Mouse (Mus musculus) thymus, postnatal 14 days (tissue): ENCODE measurements around the gene Nol3.
"Not testable (repeated sequence)": the region's sequence is repeated elsewhere in the genome, so short reads cannot be mapped to it uniquely, and the experiment has no call there.

Experiments
- DNase-seq: peaks from one replicate; pipeline ENCODE4 v3.0.0; 2021

Gene Nol3

GRCm38 (mm10) chr8:105290554-105291314 is 14.8 kb downstream of the Nol3 start:
- DNase-seq = peak; percentile 91

GRCm38 (mm10) chr8:105291364-105291763 is 15.4 kb downstream of the Nol3 start:
- not testable (repeated sequence) for DNase-seq

- DNase-seq = not testable (repeated sequence)
These were observed 15.9 kb downstream of the Nol3 start for GRCm38 (mm10) chr8:105291802-105292201.

- DNase-seq = no peak
These were observed 16.5 kb downstream of the Nol3 start for GRCm38 (mm10) chr8:105292471-105292870.

GRCm38 (mm10) chr8:105293405-105293804 is 17.5 kb downstream of the Nol3 start:
- DNase-seq = no peak

- no peak for DNase-seq
These were observed 18.8 kb downstream of the Nol3 start for GRCm38 (mm10) chr8:105294776-105295175.

GRCm38 (mm10) chr8:105295256-105295655 is 19.3 kb downstream of the Nol3 start:
- no peak for DNase-seq

GRCm38 (mm10) chr8:105295895-105296573 is 20.1 kb downstream of the Nol3 start, which contains the start of gene Exoc3l:
Gene Exoc3l, minus strand, starts transcription at chr8:105296101.
- DNase-seq = peak; percentile 33

GRCm38 (mm10) chr8:105297511-105298192 is 21.7 kb downstream of the Nol3 start, which contains the start of gene E2f4:
Gene E2f4, plus strand, starts transcription at chr8:105297663.
- peak; percentile 92 for DNase-seq

- peak; percentile 73 for DNase-seq
These were observed 22.7 kb downstream of the Nol3 start for GRCm38 (mm10) chr8:105298351-105299252.

GRCm38 (mm10) chr8:105299962-105300361 is 24.0 kb downstream of the Nol3 start:
- DNase-seq = no peak

- no peak for DNase-seq
These were observed 27.5 kb downstream of the Nol3 start for GRCm38 (mm10) chr8:105303396-105303795.

GRCm38 (mm10) chr8:105303874-105304273 is 27.9 kb downstream of the Nol3 start:
- no peak for DNase-seq

- DNase-seq = no peak
These were observed 28.6 kb downstream of the Nol3 start for GRCm38 (mm10) chr8:105304325-105305210.

GRCm38 (mm10) chr8:105305211-105306145 is 29.5 kb downstream of the Nol3 start, which contains the start of gene Elmo3:
Gene Elmo3, plus strand, starts transcription at chr8:105305601.
- DNase-seq = peak; percentile 79

GRCm38 (mm10) chr8:105306146-105306691 is 30.3 kb downstream of the Nol3 start:
- DNase-seq = no peak

- DNase-seq = no peak
These were observed 31.7 kb downstream of the Nol3 start for GRCm38 (mm10) chr8:105307670-105308069.

GRCm38 (mm10) chr8:105308428-105308827 is 32.5 kb downstream of the Nol3 start:
- no peak for DNase-seq

GRCm38 (mm10) chr8:105309142-105309847 is 33.4 kb downstream of the Nol3 start:
- no peak for DNase-seq
